Mouse (Mus musculus): ENCODE data around the gene Mid1.

- TF ChIP-seq CTCF (IDR thresholded peaks at IDR 0.05): no peak
- TF ChIP-seq POLR2A (IDR thresholded peaks at IDR 0.05; ENCODE audit: insufficient read depth, low read depth, low read length): no peak
These were observed 240.6 kb downstream of the Mid1 start for GRCm38 (mm10) chrX:169925600-169925999.

All from heart, adult 2 months (tissue).